Comparison of ENCODE assay signal across 17 mouse cellular contexts in genomic region chr17:78208805-78209204, GRCm38 (mm10).
"Had no signal": no experiment of that assay in that cellular context is flagged by ENCODE, and none has a peak within 500 bp of the region (broad histone marks: within the 10 kb centered on the region; RNA-seq: fewer than 3 reads in every experiment).

No protein-coding gene starts in this region.

- H3K4me1 ChIP-seq: liver, embryonic 15.5 days had no signal

- H3K27ac ChIP-seq: hindbrain, postnatal 0 days; kidney, embryonic 15.5 days; limb, embryonic 15.5 days; liver, embryonic 15.5 days; neural tube, embryonic 15.5 days; stomach, postnatal 0 days had no signal

- H3K9ac ChIP-seq: kidney, embryonic 15.5 days; limb, embryonic 15.5 days; liver, embryonic 15.5 days; lung, embryonic 14.5 days; neural tube, embryonic 15.5 days had no signal

- DNase-seq: kidney, adult 11 months; kidney, postnatal 36 days; lung, embryonic 14.5 days; lung, postnatal 10 days; lung, postnatal 4 days; midbrain, embryonic 14.5 days; right cerebral cortex, adult 18-20 months; thymus, adult 18-20 months; thymus, postnatal 14 days had no signal

- H3K36me3 ChIP-seq: kidney, embryonic 15.5 days; limb, embryonic 15.5 days; liver, embryonic 15.5 days; neural tube, embryonic 15.5 days had no signal

- H3K9me3 ChIP-seq: kidney, embryonic 15.5 days; limb, embryonic 15.5 days; liver, embryonic 15.5 days; megakaryocyte, embryonic 14.5 days; neural tube, embryonic 15.5 days had no signal

- H3K27me3 ChIP-seq: kidney, embryonic 15.5 days; limb, embryonic 15.5 days; liver, embryonic 15.5 days; megakaryocyte, embryonic 14.5 days; neural tube, embryonic 15.5 days had no signal

- H3K4me3 ChIP-seq: kidney, embryonic 15.5 days; limb, embryonic 15.5 days; liver, embryonic 15.5 days; megakaryocyte, embryonic 14.5 days; myocyte; neural tube, embryonic 15.5 days had no signal

- H3K4me2 ChIP-seq: kidney, embryonic 15.5 days; limb, embryonic 15.5 days; liver, embryonic 15.5 days; lung, embryonic 14.5 days; neural tube, embryonic 15.5 days had no signal

- ATAC-seq: hindbrain, postnatal 0 days had no signal
